Mouse (Mus musculus) heart, embryonic 15.5 days (tissue): Measurements from ENCODE around the gene Nap1l1. TPM values are rescaled to one million over a fixed set of nuclear protein-coding genes. Genes with fewer than 3 reads are reported as not detected.

ENCODE experiments used
- ATAC-seq: fragments of 200-750 bp; cut with Nextera tagmentation; replicated peaks from 2 replicates; pipeline ENCODE4 v1.8.0; 2017; ENCODE audit warnings: low read depth, moderate TSS enrichment; ENCODE audit not compliant: insufficient number of reproducible peaks, insufficient read depth, low FRiP score
- H3K27ac ChIP-seq: fragments of 300-500 bp; sonication (generic); 2 replicates; pipeline ENCODE4 v1.5.1; 2015; ENCODE audit warnings: mild to moderate bottlenecking, inconsistent platforms
- H3K27me3 ChIP-seq: fragments of 300-500 bp; sonication (generic); 2 replicates; pipeline ENCODE4 v1.6.1; 2015; ENCODE audit warnings: inconsistent platforms
- H3K36me3 ChIP-seq: fragments of 300-500 bp; sonication (generic); 2 replicates; pipeline ENCODE4 v1.6.1; 2015; ENCODE audit warnings: mild to moderate bottlenecking, inconsistent platforms
- H3K4me1 ChIP-seq: fragments of 300-500 bp; sonication (generic); replicated peaks from 2 replicates; pipeline ENCODE4 v1.6.1; 2015; ENCODE audit warnings: inconsistent platforms
- H3K4me2 ChIP-seq: fragments of 300-500 bp; sonication (generic); 2 replicates; pipeline ENCODE4 v1.6.1; 2015; ENCODE audit warnings: inconsistent platforms, mild to moderate bottlenecking, moderate library complexity
- H3K4me3 ChIP-seq: fragments of 300-500 bp; sonication (generic); 2 replicates; pipeline ENCODE4 v1.5.1; 2015; ENCODE audit warnings: mild to moderate bottlenecking, inconsistent platforms
- H3K9ac ChIP-seq: fragments of 300-500 bp; sonication (generic); 2 replicates; pipeline ENCODE4 v1.6.1; 2015; ENCODE audit warnings: mild to moderate bottlenecking, inconsistent platforms
- H3K9me3 ChIP-seq: fragments of 300-500 bp; sonication (generic); replicated peaks from 2 replicates; pipeline ENCODE4 v1.6.1; 2016; ENCODE audit warnings: inconsistent platforms
- WGBS: fragments of 180-500 bp; shearing (Covaris S2); methylation state at CpG from one replicate; pipeline ENCODE4 v1.1.7; 2015; ENCODE audit warnings: mixed read lengths; 5-methylcytosine and 5-hydroxymethylcytosine counted together
- polyA plus RNA-seq: library from polyadenylated mRNA; unstranded; fragments of >200 nt; fragmentation: Nextera tagmentation; extraction: Ambion mirVana; gene quantifications from 2 replicates; pipeline ENCODE4 v1.2.1, GENCODE M21; 2015

The Nap1l1 gene
- polyA plus RNA-seq, 1 experiment from 2014 or later, result 110 TPM

- Histone ChIP-seq H3K36me3 (no peaks in the 10 kb centered on the region), H3K9me3 (no peaks in the 10 kb centered on the region), H3K27me3 (no peaks in the 10 kb centered on the region), H3K4me3 (peak overlapping the region; percentile 77), H3K9ac (peak overlapping the region; percentile 85), H3K27ac (peak overlapping the region; percentile 94), H3K4me2 (peak overlapping the region; percentile 88), H3K4me1 (peaks cover 44% of the 10 kb centered on the region)
- no peak; the same call in 1 of the 2 replicates for ATAC-seq
- under 1% methylated on average over 38 of the region's 38 CpGs for WGBS
Measured at GRCm38 (mm10) chr10:111507460-111508211, 34.6 kb downstream of the Nap1l1 start.

DNA sequence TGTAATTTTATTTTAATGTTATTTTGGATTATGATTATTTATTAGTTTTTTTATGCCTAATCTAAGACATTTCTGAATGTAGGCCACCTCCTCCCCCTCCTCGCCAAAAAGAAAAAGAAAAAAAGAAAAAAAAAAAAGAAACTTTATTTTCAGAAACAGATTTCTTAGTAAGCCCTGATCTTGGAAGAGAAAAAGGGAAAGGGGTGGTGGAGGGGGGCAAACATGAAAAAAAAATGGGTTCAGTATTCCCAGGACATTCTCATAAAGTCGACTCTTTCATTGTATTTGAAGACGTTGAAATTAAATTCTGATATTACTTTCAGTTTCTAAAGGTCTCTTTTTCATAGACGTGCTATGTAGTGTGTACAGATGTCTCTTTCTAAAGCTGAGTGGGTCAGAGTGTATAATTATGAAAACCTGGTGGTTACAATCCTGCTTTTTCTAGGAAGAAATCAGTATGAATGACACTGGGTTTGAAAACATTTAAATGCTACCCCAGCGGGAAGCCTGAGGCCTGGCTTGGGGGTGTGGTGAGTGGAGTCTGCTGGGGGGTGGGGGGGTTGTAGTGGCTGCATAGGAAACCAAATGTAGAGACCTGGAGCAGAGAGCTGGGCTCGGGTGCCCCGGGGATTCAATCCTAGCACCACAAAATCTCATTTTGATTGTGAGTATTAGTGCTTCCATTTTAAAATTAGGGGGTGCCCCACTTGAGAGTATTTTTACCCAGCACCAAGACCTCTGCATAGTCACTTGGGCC is 35.5 kb downstream of the Nap1l1 start:
- peak overlapping the region; percentile 3; the same call in 1 of the 2 replicates for H3K27ac ChIP-seq
- peak overlapping the region; percentile 85 for H3K9ac ChIP-seq
- H3K36me3 ChIP-seq, result no peaks in the 10 kb centered on the region
- no peaks in the 10 kb centered on the region for H3K9me3 ChIP-seq
- H3K4me2 ChIP-seq, result peak overlapping the region; percentile 88
- ATAC-seq, result no peak
- H3K4me3 ChIP-seq, result peak overlapping the region; percentile 77
- 13% methylated on average over 7 of the region's 7 CpGs for WGBS
- no peaks in the 10 kb centered on the region for H3K27me3 ChIP-seq
- peaks cover 39% of the 10 kb centered on the region for H3K4me1 ChIP-seq

DNA sequence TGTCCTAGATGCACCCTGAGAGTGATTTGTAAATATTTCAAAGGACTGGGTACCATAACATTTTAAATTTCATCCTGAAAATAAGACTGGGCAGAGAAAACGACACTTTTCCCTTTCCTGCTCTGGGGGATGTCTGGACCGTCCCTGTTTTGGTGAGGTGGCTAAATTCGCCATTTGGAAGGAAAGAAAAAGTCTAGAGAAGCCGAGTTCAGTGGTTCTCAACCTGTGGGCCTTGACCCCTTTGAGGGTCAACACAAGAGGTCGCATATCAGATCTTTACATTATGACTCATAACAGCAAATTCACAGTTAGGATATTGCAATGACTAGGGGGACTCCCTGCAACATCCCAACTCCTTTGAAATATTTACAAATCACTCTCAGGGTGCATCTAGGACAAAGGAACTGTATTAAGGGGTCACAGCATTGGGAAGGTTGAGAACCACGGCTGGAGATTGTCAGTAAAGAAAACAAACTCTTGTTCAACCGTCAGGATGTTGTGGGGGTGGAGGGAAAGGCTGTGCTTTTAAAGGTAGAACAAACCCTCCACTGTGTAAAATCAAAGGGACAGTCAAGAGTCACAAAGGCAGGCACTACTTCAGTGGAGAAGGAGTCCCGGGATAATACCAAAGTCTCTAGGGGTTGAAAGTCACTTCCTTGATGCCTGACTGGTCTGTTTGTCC is 36.2 kb downstream of the Nap1l1 start:
- WGBS, result 38% methylated on average over 8 of the region's 8 CpGs
- H3K27me3 ChIP-seq, result no peaks in the 10 kb centered on the region
- peak overlapping the region; percentile 3; the same call in 1 of the 2 replicates for H3K27ac ChIP-seq
- H3K9ac ChIP-seq, result peak overlapping the region; percentile 42; the same call in 1 of the 2 replicates
- H3K4me1 ChIP-seq, result peaks cover 32% of the 10 kb centered on the region
- H3K36me3 ChIP-seq, result no peaks in the 10 kb centered on the region
- peak overlapping the region; percentile 88 for H3K4me2 ChIP-seq
- no peaks in the 10 kb centered on the region for H3K9me3 ChIP-seq
- no peak for ATAC-seq
- peak overlapping the region; percentile 77 for H3K4me3 ChIP-seq

GRCm38 (mm10) chr10:111509981-111510380 is 37.0 kb downstream of the Nap1l1 start:
- Histone ChIP-seq H3K4me3 (no peak overlapping the region), H3K27ac (no peak overlapping the region), H3K4me2 (0 out of 2 replicates have a peak overlapping the region, but pooled peaks have one; percentile 88)

GRCm38 (mm10) chr10:111510798-111511197 is 37.8 kb downstream of the Nap1l1 start:
- 47% methylated on average over 7 of the region's 7 CpGs for WGBS
- Histone ChIP-seq H3K9me3 (no peaks in the 10 kb centered on the region), H3K27ac (no peak overlapping the region), H3K4me3 (no peak overlapping the region), H3K9ac (no peak overlapping the region), H3K27me3 (no peaks in the 10 kb centered on the region), H3K4me2 (no peak overlapping the region), H3K4me1 (peaks cover 28% of the 10 kb centered on the region), H3K36me3 (no peaks in the 10 kb centered on the region)
- ATAC-seq, result no peak

More at GRCm38 (mm10) chr10:111509981-111510380, 37.0 kb downstream of the Nap1l1 start:
- WGBS, result 69% methylated on average over 7 of the region's 7 CpGs
- Histone ChIP-seq H3K9ac (no peak overlapping the region), H3K9me3 (no peaks in the 10 kb centered on the region), H3K27me3 (no peaks in the 10 kb centered on the region), H3K36me3 (no peaks in the 10 kb centered on the region), H3K4me1 (peaks cover 28% of the 10 kb centered on the region)
- ATAC-seq, result no peak

DNA sequence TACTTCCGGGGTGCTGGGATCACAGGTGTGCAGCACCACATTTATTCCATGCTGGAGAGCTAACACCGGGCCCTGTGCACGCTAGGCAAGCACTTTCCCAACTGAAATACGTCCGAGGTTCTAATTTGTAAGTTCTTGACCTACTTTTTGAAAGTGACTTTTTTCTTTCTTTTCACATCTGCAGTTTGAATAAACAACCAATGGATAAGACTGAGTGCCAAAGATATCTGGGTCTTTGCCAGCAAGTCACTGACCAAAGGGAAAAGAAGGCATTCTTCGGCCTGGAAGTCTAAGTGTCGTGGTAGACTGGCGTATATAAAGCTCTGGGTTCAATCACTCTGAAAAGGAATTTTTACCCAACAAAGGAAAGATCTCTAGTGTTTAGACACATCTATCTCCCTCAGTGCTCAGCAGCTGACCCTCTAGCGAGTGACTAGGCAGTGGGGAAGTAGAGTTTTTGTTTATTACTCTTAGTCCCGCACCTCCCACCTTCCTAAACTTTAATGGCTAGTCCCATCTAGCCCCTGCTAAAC is 39.1 kb downstream of the Nap1l1 start:
- H3K4me1 ChIP-seq, result peaks cover 38% of the 10 kb centered on the region
- no peak for ATAC-seq

DNA sequence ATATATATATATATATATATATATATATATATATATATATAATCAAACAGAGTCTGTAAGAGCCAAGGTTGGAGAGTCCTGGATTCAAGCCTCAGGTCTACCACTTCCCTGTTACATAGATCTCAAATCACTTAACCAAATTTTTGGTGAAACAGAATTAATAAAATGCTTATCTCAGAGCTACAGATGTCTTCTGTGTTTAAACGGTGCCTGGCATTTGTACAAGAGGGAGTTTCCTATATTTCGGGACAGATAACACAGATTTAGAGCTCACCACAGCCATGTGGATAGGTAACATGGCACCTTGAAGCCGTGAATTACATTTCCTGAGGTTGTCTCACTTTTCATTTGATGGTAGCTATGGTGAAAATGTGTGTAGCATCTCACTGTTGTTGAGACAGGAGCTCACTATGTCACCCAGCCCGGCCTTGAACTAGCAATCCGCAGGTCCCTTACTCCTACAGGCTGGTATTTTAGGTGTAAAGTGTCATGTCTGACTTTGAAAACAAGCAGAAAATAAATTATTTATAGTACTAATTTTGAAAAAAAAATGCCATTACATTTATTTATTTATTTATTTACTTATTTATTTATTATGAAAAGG is 41.4 kb downstream of the Nap1l1 start:
- no peak for ATAC-seq
- Histone ChIP-seq H3K9ac (no peak overlapping the region), H3K27ac (no peak overlapping the region), H3K9me3 (no peaks in the 10 kb centered on the region), H3K27me3 (no peaks in the 10 kb centered on the region), H3K4me2 (no peak overlapping the region), H3K4me1 (peaks cover 35% of the 10 kb centered on the region), H3K4me3 (no peak overlapping the region), H3K36me3 (no peaks in the 10 kb centered on the region)
- WGBS, result 90% methylated on average over 5 of the region's 5 CpGs

More for the DNA sequence above, 39.1 kb downstream of the Nap1l1 start:
- WGBS, result 65% methylated on average over 10 of the region's 10 CpGs
- Histone ChIP-seq H3K9me3 (no peaks in the 10 kb centered on the region), H3K36me3 (no peaks in the 10 kb centered on the region), H3K4me2 (no peak overlapping the region), H3K27ac (no peak overlapping the region), H3K9ac (no peak overlapping the region), H3K4me3 (no peak overlapping the region), H3K27me3 (no peaks in the 10 kb centered on the region)

- Histone ChIP-seq H3K4me3 (no peak overlapping the region), H3K9me3 (no peaks in the 10 kb centered on the region), H3K36me3 (no peaks in the 10 kb centered on the region), H3K9ac (no peak overlapping the region), H3K27ac (peak overlapping the region; percentile 0; the same call in 1 of the 2 replicates), H3K4me2 (no peak overlapping the region), H3K27me3 (no peaks in the 10 kb centered on the region), H3K4me1 (peaks cover 42% of the 10 kb centered on the region)
- WGBS, result 73% methylated on average over 17 of the region's 17 CpGs
- no peak for ATAC-seq
Measured at GRCm38 (mm10) chr10:111515071-111516010, 42.3 kb downstream of the Nap1l1 start.

DNA sequence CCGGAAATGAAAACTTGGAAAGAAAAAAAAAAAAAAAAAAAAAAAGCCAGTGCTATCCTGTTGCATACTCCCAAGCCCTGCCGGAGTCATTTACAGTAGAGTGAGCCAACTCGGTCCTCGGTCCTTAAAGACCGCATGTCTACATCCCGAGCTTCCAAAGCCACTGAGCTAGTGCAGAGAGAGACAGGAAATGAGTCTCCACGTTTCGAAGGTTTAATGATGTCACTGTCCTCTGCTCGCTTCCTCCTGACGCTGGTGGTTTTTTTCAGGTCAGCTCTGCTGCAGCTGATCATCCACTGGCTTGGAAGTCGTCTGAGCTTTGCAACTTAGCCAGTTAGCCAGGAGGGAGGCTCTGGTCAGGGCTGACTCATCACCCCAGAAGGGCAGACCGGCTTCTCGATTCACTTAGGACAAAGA is 43.2 kb downstream of the Nap1l1 start:
- peak overlapping the region; percentile 46 for H3K4me2 ChIP-seq
- H3K27ac ChIP-seq, result peak overlapping the region; percentile 45
- H3K36me3 ChIP-seq, result no peaks in the 10 kb centered on the region
- H3K9ac ChIP-seq, result no peak overlapping the region
- peak; percentile 56; the same call in 1 of the 2 replicates for ATAC-seq
- no peak overlapping the region for H3K4me3 ChIP-seq
- WGBS, result 40% methylated on average over 13 of the region's 13 CpGs
- no peaks in the 10 kb centered on the region for H3K9me3 ChIP-seq
- peaks cover 41% of the 10 kb centered on the region for H3K4me1 ChIP-seq
- no peaks in the 10 kb centered on the region for H3K27me3 ChIP-seq
